Mouse (Mus musculus): Measurements from ENCODE around the gene Cd83. TPM values are rescaled to one million over a fixed set of nuclear protein-coding genes. Genes with fewer than 3 reads are reported as not detected.

Cd83 gene
- total RNA-seq, 2 experiments from 2014 or later, result 4.2 to 5.7 TPM

Other genes starting within 250 kb of the Cd83 start
- gene Mcur1, start 224.6 kb upstream of the Cd83 start, total RNA-seq (2021), result 10 to 100 TPM; 66.3 to 83.1 TPM
- gene Rnf182, start 169.1 kb upstream of the Cd83 start, total RNA-seq (2021), result 1 to 10 TPM; 1.7 to 2.5 TPM

Data from adrenal gland, postnatal 10 days (tissue).